ENCODE assay signal across 11 mouse cellular contexts in genomic region chr2:151676234-151676633, GRCm38 (mm10). TPM values are rescaled to one million over a fixed set of nuclear protein-coding genes. Genes with fewer than 3 reads are reported as not detected.
DNase-seq lines count a peak whose midpoint lies in the region; ATAC-seq and TF ChIP-seq lines count a peak whose summit lies in the region.
"Had no signal": no experiment of that assay in that cellular context is flagged by ENCODE, and none has a peak within 500 bp of the region (broad histone marks: within the 10 kb centered on the region; RNA-seq: fewer than 3 reads in every experiment).

No protein-coding gene starts in this region.

- no peak overlapping the region for H3K27ac ChIP-seq in kidney, adult 2 months (ENCODE audit: insufficient read depth, low read depth, low read length)

- TF ChIP-seq CTCF in kidney, adult 2 months (conservative IDR thresholded peaks at IDR 0.05; ENCODE audit: insufficient read depth, insufficient read length, low read depth, low read length) = 0 out of 2 replicates have a peak, but pooled peaks have one; percentile 10

- no peaks in the 10 kb centered on the region; the same call in 1 of the 2 replicates for H3K27me3 ChIP-seq in kidney, adult 2 months (replicated peaks; ENCODE audit: control insufficient read depth, insufficient read depth, low read length)

- peak; percentile 14 for DNase-seq in CD4-positive, CD25-positive, alpha-beta regulatory T cell, adult 2 months (ENCODE audit: low read depth, low spot score)
- peak; percentile 8 for DNase-seq in kidney, adult 2 months
- DNase-seq in kidney, adult 8-10 months = no peak
- peak; percentile 28 for DNase-seq in NIH3T3 (ENCODE audit: low read depth)
- DNase-seq in lung, postnatal 10 days = peak; percentile 11
- no peak for DNase-seq in left cerebral cortex, adult 18-20 months (ENCODE audit: low spot score in 2 of 2)
- DNase-seq: liver had no signal

- H3K4me1 ChIP-seq in kidney, adult 2 months (ENCODE audit: control insufficient read depth, insufficient read depth, low read length) = no peaks in the 10 kb centered on the region

- no peaks in the 10 kb centered on the region for H3K36me3 ChIP-seq in kidney, adult 2 months (ENCODE audit: control insufficient read depth, insufficient read depth, low read length)

- no peak for TF ChIP-seq POLR2A in kidney, adult 2 months (IDR thresholded peaks at IDR 0.05; ENCODE audit: low read depth, low read length)

- H3K4me3 ChIP-seq in kidney, adult 2 months (ENCODE audit: insufficient read depth, low read depth, low read length) = no peak overlapping the region

- no peak for ATAC-seq in CD4-positive, CD25-positive, alpha-beta regulatory T cell, adult 4 months
- ATAC-seq in megakaryocyte, adult 5-6 weeks (ENCODE audit: poor library complexity, severe bottlenecking) = no peak

- 54% methylated on average over 2 of the region's 2 CpGs for WGBS in kidney, adult 2 months

RNA-seq across cellular contexts. Expression of gene Rad21l, which starts 7.9 kb away (rescaled TPM):
- not detected for polyA plus RNA-seq in CD4-positive, CD25-positive, alpha-beta regulatory T cell, adult 4 months (2017; shearing (Covaris generic))
- polyA plus RNA-seq in kidney, adult 2 months (2012; rRNA removed) = not detected in 2 replicates
- not detected in 2 replicates for total RNA-seq in megakaryocyte, adult 5-6 weeks (2015)
- total RNA-seq in megakaryocyte, adult 5-6 weeks (2017) = not detected in 2 replicates
- 1 to 10 TPM in 1 of 2 experiments, under 1 TPM in 1; 0.93 to 1.7 TPM for total RNA-seq in left cerebral cortex, adult 18-20 months (2021)
- total RNA-seq: common myeloid progenitor, adult 5-6 weeks had no signal
- polyA plus RNA-seq: heart, embryonic 16.5 days had no signal

RNA-seq across cellular contexts. Expression of gene Tmem74b, which starts 25.6 kb away (rescaled TPM):
- polyA plus RNA-seq in CD4-positive, CD25-positive, alpha-beta regulatory T cell, adult 4 months (2017; shearing (Covaris generic)) = not detected
- 0.35 and 0.45 TPM in 2 replicates for polyA plus RNA-seq in kidney, adult 2 months (2012; rRNA removed)
- total RNA-seq in megakaryocyte, adult 5-6 weeks (2015) = not detected in 2 replicates
- not detected in 2 replicates for total RNA-seq in megakaryocyte, adult 5-6 weeks (2017)
- 1 to 10 TPM; 7.0 to 8.1 TPM for total RNA-seq in left cerebral cortex, adult 18-20 months (2021)
- total RNA-seq: common myeloid progenitor, adult 5-6 weeks had no signal

RNA-seq across cellular contexts. Expression of gene Snph, which starts 43.8 kb away (rescaled TPM):
- not detected for polyA plus RNA-seq in CD4-positive, CD25-positive, alpha-beta regulatory T cell, adult 4 months (2017; shearing (Covaris generic))
- 0.31 TPM in 2 replicates for polyA plus RNA-seq in kidney, adult 2 months (2012; rRNA removed)
- total RNA-seq in megakaryocyte, adult 5-6 weeks (2015) = not detected in 2 replicates
- total RNA-seq in megakaryocyte, adult 5-6 weeks (2017) = not detected in 2 replicates
- 100 to 1,000 TPM; 311 to 313 TPM for total RNA-seq in left cerebral cortex, adult 18-20 months (2021)
- total RNA-seq: common myeloid progenitor, adult 5-6 weeks had no signal

Comparison
In these comparisons a context has a peak if more than half of its experiments do, and no peak if none do; other contexts are left out.
1. DNase-seq: peak in CD4-positive, CD25-positive, alpha-beta regulatory T cell, adult 2 months (single experiment), kidney, adult 2 months (single experiment), NIH3T3 (single experiment) and lung, postnatal 10 days (single experiment); none in kidney, adult 8-10 months (0 of 2) and left cerebral cortex, adult 18-20 months (0 of 2).
2. RNA of gene Tmem74b, which starts 25.6 kb away (total RNA-seq): 7.0 to 8.1 TPM in left cerebral cortex, adult 18-20 months; not detected in megakaryocyte, adult 5-6 weeks; every median in the first group is over 4 times any median in the second.
3. RNA of gene Snph, which starts 43.8 kb away (total RNA-seq): 311 to 313 TPM in left cerebral cortex, adult 18-20 months; not detected in megakaryocyte, adult 5-6 weeks; every median in the first group is over 100 times any median in the second.